Mouse (Mus musculus) cerebellum, adult 2 months (tissue): ENCODE data around the gene Cbx2.

Source experiments
- CTCF ChIP-seq: fragments of 200-500 bp; IDR thresholded peaks from 2 replicates; pipeline ENCODE4 v1.5.1; 2011; ENCODE audit warnings: low read depth, mild to moderate bottlenecking, control low read depth, low read length, moderate library complexity, borderline replicate concordance; ENCODE audit not compliant: insufficient read depth
- POLR2A ChIP-seq: fragments of 200-500 bp; IDR thresholded peaks from 2 replicates; pipeline ENCODE4 v1.6.1; 2011; ENCODE audit warnings: low read length, control low read depth, borderline replicate concordance; ENCODE audit not compliant: insufficient read depth

DNA sequence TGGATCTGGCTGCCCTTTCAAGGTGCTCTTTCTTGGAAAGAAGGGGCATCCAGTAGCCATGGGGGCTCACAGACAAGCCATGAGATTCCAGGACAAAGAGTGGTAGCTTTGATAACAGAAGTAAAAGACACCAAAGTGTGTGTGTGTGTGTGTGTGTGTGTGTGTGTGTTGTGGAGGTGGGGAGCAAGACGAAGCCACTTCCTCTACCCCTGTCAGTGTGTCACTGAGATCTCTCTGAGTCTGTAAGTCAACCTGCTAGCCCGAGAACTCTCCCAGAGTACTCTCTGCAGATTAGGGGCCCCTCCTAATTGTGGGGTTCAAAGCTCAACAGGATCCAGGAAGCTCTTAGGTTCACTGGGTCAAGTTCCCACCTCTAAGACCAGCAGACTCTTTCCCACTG lies 27.6 kb downstream of the Cbx2 start:
- TF ChIP-seq POLR2A = no peak
- no peak for TF ChIP-seq CTCF
